Mouse (Mus musculus) frontal cortex, adult (tissue): ENCODE measurements around the gene Glmn.

Experiments used
- ATAC-seq: cut with Nextera tagmentation; 2 replicates; pipeline ENCODE4 v1.9.2; 2017; ENCODE audit warnings: mild to moderate bottlenecking, moderate library complexity, mixed read lengths; ENCODE audit not compliant: low TSS enrichment

The Glmn gene

DNA sequence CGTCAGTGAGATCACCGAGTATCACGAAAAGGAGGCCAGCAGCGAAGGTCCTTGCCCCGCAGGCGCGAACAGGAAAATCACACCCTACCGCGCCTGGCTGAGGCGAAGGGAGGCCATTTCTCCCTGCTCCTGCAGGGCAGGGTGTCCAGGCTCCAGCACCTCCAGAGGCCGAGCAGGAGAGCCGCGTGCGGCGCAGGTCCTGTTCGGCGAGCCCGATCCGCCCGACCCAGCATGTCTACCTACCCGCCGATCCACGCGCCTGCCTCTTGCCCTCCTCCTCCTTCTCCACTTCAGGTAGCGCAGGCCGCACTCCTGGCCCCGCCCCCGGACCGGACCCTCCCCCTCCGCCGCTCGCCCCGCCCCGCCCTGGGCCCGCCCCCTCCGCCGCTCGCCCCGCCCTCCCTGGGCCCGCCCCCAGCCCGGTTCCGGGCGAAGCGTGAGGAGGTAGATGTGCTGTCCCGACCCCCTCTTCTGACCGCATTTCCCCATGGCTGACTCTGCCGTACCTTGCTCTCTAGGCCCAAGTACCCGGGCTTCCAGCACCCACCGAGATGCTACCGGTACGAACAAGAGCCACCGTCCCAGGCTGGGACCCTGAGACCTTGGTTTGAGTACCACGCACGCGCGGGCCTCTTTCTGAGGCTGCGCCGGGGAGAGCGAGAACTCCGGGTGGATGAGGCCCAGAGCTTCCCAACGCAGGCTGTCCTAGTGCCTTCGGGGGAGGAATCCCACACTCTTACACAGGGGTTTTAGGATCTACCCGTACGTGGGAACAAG lies at the start of gene Glmn, which contains the start of gene Rpap2:
Gene Glmn (minus strand): TSS at position 588 of the 777 bp plus-strand sequence.
Gene Rpap2 (plus strand): TSS at position 73 of the 777 bp plus-strand sequence.
- ATAC-seq, result peak; percentile 98

DNA sequence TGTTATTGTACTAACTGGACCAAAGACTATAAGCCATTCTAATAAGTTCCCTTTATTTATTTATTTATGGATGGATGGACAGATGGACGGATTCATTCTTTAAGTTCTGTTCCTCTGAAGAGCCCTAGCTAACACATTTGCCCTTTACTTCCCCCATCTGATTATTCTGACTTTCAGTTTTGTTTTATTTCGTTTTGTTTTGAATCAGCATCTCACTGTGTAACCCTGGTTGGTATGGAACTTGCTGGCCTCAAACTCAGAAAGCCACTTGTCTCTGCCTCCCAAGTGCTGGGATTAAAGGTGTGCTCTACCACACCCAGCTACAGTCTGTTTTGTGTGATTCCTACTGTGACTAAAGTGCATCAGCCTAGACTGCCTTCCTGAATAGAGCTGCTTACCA lies 48.2 kb upstream of the Glmn start:
- ATAC-seq, result no peak

DNA sequence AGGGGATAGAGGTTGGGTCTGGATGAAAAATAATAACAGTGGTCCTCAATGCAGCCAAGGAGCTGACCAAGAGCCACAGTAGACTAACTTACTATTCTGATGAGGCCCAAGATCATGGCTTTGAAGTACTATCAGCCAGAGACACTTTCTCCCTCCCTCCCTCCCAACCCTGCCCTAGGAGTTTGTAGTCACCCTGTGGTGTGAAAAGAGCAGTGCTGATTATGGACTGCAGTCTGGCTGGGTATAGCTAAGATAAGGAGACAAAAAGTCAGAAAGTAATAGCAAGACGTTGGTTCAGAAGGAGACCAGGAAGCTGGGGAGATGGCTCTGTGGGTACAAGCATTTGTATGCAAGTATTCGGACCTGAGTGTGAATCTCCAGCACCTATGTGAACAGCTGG lies 46.9 kb upstream of the Glmn start:
- ATAC-seq, result no peak

DNA sequence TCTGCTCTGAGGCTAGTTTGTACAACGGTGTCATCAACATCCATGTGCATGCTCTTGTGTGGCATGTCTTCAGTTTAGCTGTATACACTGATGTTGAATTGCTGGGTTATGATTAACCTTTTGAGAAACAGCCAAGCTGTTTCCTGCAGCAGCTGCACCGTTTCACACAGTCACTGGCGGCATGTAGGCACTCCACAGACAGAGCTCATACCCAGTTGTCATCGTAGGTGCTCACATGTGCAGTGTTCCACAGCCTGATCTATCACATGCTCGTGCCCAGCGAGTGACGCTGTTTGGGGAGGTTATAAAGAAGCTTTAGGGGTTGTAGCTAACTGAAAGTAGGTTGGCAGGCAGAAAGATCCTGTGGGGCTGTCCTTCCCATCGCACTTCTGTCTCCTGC lies 40.7 kb upstream of the Glmn start:
- ATAC-seq, result peak; percentile 70; the same call in 1 of the 2 replicates

DNA sequence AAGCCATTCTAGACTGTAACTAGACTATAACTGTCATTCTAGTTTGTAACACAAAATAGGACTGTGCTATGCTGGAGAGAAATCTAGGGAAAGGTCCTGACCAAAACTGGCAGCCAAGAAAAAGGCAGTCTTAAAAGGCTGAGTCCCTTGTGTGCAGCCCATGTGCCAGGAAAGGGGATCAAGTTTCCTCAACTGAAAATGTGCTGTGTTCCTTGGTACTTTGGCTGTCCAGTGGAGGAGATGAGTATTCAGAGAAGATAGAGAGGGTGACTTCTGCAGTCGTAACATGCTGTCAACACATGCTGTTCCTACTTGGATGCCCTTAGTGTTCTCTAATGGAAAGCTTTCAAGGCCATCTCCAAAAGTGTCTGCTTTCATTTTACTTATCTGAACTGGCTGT lies 39.4 kb upstream of the Glmn start:
- ATAC-seq, result no peak

DNA sequence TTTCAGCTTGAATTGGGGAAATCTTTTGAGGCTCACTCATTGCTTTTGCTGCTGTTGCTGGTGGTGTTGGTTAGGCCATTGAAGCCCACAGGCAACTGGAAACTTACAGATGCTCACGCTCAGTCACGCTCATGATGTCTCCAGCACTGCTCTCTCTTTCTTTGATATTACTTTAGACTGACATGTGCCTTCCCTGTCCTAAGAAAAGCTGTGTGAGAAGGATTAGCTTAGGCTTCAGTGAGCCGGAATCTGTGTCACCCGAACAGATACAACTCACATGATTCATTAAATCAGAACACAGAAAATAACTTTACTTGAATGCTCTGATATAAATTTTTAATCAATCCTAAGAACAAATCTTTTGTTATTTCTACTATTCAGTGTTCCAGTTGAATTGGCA lies 36.0 kb upstream of the Glmn start:
- ATAC-seq, result no peak

DNA sequence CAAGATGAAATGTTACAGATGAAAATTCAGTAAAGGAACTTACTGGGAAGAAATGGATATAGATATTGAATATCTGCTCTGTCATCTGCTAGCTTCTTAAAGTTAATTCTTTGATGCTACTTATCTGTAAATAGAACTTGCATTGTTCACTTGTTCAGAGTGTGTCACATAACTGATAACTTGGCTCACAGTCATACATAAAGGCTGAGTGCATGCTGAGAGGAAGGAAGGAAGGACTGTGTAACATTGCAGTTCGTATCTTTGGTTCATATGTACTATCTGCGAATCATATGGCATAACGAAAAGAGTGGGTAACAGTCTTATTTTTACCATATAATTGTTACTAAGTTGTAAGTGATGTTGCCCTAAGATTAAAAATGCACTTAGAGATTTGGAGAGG lies 23.6 kb upstream of the Glmn start:
- ATAC-seq, result no peak

DNA sequence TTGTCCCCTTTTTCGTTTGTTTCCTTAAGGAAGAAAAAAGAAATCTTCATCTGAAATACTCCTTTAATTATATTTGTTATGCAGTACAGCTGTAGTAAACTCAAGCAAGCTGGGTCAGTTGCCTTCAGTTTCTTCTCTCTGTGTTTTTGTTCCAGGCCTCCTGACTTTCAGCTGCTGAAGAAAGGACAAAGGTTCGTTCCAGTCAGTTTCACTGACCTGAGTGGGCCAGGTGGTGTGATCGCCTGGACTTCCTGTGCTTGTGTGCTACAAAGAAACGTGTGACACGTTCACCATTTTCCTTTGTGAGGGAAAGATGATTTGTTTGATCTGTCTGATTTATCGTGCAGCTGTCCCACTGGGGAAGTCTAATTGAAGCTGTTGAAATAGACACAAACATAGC lies 20.3 kb upstream of the Glmn start:
- ATAC-seq, result no peak

DNA sequence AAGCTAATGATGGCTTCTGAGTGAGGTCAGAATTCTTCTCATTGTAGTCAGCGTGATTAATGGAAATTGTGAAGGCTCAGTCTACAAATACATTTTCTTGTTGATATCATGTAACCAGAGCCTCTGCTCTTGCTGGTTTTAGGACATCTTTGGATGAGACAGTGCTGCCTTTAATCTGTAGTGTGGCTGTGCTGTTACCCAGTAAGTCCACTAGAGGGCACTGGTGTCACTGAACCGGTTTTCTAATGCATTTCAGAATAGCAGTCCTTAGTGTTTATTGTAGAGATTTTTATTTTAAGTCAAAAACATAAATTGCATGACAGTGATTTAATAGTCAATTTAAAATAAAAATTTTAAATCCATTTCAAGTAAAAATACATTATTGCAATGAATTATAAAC lies 13.5 kb upstream of the Glmn start:
- ATAC-seq, result peak; percentile 88

DNA sequence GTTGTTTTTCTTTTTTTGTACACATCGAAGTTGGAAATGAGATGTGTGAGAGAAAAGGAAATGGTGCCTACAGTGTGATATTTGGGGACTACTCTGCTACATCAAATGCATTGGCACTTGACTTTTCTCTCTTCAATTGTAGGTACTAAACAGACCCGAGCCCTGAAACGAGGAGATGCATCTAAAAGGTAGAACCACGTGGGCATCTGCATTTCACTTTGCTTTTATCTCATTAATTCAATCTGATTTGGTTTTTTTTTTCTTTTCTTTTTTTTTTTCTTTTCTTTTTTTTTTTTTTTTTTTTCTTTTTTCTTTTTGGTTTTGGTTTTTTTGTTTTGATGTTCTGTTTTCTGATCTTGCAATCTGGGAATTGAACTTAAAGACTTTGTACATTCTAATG lies 692 bp upstream of the Glmn start:
- no peak for ATAC-seq

DNA sequence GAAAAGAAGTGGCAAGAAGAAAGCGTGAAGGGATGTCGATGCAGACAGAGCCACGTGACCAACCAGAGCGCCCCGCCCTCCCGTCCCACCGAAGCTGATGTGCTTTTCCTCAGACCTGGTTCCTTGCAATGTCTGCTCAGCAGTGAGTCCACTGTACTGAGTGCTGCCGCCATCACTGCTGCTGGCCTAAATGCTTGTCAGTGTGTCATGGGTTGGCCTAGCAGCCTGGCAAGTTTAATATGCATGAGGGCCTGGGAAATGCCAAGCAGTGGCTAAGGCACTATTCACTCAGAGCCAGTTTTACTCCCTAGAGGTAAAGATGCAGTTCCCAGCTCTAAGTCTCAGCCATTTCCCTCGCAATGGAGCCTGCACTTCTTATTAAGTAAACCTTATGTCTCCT lies 28.5 kb downstream of the Glmn start:
- peak; percentile 50 for ATAC-seq

DNA sequence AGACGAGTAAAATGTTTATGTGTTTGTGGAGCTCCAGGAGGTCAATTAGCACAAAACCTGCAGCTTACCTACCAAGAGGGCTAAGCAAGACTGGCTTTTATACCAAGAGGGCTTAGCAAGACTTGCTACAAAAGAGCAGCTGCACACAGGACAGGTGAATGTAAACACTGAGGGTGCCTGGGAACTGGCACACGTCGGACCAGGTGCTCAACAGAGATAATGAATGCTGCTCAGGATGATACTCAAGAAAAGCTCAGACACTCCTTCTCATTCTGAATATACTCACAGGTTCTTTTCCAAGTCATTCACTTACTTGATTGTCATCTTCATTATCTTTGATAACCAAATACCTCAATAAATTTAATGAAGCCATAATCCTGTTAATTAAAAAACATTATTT lies 40.7 kb downstream of the Glmn start:
- no peak for ATAC-seq

DNA sequence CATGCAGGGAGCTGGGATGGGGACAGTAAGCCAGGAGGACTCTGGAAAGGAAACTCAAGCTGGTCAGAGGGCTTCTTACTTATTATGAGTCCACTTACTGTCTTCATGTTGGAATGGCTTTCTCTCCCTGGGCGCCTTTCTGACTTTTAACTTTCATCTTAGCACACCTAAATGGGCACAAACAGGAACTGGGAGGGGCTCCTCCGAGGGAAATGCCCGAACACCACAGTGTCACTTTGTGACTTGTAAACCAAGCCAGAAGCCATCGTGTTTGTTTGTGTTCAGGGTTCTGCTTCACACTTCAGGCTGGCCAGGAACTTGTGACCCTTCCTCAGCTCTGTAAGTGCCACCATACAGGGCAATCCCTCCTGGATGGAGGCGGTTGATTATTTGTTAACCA lies 43.4 kb downstream of the Glmn start:
- ATAC-seq, result no peak

DNA sequence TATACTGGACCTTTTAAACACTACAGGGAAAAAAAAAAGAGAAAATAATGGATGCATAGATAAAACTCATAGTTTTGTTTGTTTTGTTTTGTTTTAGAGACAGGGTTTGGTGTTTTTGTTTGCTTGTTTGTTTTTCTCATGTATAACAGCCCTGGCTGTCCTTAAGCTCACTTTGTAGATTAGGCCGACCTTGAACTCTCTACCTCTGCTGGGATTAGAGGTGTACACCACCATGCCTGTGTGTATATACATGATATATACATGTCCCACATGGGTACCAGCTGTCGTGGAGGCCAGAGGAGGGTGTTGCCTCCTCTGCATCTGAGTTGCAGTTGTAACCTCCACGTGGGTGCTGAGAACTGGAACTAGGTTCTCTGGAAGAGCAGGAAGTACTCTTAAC lies 49.2 kb downstream of the Glmn start:
- no peak for ATAC-seq

DNA sequence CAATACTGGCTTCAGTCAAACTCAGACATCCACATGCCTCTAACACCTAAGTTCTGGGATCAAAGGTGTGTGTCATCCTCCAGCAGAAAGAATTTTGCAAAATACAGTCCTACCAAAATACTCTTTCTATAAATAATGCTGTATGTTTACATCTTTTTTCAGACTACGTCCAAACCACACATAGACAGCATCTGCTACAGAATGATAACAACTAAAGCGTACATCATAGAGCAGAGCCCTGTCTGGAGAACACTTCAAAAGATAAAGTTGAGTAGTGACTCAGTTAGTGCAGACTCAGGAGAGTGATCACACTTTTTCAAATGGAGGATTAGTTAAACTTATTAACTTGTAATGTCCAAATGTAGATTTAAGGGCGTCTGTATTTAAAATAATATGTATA lies 49.7 kb downstream of the Glmn start:
- no peak for ATAC-seq

DNA sequence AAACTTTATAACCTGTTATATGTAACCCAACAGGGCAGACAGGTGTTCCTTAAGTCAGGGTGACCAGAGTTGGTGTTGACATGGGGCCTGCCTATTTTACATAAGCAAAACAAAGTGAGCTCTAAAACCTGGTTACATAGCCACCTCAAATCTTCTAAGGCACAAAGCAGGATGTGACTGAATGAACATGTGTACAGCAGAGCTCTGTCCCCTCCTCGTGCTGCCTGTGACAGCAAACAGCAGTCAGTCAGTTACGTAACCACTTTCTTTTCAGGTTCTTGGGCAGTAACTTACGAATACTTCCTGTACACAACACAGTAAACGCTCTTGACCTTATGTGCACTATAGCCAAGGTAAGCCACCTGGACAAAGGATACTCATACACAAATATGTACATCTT lies 51.8 kb downstream of the Glmn start:
- ATAC-seq, result no peak

DNA sequence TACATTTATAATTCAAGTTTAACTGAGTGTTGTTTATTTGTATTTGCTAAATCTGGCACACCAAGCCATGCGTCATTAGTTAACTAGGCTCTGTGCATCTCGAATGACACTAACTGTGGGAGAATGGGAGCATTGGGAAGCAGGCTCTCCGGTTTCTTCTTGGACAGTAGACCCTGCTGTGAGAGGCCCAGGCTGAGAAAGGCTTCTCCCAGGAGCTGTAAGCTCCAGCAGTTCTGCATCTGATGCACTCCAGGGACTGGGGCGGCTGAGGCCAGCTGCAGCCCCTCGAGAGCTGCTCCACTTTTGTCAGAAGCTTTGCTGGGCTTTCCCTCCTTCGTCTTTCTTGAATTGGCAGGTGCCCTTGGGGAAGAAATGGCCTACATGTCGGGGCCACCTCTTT lies 56.0 kb downstream of the Glmn start:
- no peak for ATAC-seq

DNA sequence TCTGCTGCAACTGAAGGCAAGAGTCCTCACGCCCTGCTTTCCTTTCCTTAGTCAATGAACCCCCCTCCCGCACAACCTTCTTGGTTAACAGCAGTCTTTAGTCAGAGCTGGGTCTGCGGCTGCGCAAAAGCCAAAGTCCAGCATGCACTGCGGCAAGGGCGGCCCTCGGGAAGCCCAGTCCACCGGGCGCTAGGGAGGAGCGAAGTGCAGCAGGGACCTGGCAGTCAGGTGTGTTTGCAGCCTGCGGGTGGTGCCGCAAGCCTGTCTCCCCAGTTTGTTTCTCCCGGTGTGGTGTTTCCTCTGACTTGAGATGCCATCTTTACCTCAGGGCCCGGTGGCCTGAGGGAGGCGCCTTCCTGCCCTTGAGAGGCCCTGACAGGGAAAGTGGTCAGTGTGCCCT lies 63.1 kb downstream of the Glmn start, which contains the start of gene 1700028K03Rik:
Gene 1700028K03Rik (plus strand): TSS at position 129 of the 400 bp plus-strand sequence.
- ATAC-seq, result no peak

DNA sequence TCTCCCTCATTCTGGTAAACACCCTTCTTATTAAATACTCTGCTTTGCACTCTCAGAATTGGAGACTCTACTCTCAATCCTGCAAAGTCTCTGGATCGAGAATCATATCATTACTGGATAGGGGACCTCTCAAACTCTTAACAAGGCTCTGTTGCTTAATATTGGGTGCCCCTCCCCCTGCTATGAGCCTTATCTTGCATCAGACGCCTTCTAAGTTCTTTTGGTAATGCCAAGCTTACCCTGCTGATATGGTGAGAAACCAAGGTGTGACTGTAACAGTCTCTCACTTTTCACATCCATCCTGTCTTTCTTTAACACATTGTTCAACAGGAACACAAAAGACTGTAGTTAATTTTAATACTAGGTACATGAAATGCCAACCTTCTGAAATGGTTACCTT lies 64.1 kb downstream of the Glmn start:
- ATAC-seq, result no peak

DNA sequence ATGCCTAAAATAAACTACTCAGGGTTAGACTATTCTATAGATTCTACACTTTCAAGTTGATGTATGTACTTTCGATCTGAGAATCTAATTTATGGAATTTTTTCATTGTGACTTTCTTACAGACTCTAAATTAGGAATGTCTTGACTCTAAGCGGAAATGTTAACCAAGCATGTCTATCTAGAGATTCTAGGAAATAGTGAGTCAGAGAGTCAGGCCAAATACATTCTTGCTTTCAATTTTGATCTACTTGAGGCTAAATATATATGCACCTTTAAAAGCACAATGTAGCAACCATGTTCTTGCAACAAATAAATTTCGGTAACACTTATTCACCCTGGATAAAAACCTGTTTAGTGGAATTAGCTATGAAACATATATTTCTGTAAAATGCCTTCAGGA lies 68.8 kb downstream of the Glmn start:
- no peak for ATAC-seq

DNA sequence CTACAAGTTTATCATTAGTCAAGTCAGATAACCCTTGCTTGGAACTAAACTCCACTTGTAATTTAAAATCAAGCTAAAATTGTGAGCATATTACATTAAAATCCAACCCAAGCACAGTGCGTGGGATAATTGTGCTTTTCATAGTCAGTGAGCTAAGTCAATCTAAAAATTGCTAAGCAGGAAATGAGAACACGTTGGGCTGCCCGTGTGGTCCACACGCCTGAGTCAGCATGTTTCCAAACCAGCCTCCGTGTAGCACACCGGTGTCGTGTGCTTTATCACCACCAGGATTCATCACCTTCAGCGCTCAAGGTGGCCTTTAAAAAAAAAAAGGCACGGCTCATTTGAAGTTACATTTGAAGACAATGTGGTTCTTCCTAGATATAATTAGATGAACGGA lies 73.4 kb downstream of the Glmn start:
- peak; percentile 64 for ATAC-seq

DNA sequence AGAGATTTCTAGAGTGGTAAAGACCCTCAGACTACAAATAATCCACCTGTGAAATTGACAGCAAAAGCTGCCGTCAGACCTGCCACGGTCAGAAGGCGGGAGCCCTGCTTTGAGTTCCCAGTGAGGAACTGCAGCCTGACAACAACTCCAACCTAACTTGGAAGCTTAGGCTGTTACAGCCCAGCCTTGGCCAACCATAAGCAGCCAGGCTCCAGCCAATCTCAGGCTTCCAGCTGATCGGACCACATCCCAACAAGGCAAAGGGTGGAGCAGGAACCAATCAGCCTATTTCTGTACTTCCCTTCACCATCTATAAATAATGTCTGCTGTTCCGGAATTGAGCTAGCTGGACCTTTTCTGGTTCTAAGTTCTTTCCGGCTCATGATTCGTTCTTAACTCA lies 75.8 kb downstream of the Glmn start:
- ATAC-seq, result peak; percentile 87

DNA sequence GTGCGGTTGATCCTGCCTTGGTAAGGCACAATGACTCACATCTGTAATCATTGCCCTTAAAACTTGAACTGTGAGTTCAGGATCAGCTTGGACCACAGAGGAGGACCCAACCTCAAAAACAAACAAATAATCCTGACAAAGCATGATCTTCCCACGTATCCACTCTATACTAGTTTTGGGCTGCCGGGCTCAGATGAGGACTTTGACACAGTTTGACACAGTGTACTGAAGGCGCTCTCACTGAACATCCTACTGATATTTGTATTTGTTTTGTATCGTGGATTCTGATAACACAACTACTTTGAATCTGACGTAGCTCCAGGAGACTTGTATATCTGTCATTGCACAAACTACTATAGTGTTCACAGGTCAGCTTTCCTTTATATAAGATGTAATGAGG lies 76.3 kb downstream of the Glmn start:
- ATAC-seq, result peak; percentile 5; the same call in 1 of the 2 replicates

DNA sequence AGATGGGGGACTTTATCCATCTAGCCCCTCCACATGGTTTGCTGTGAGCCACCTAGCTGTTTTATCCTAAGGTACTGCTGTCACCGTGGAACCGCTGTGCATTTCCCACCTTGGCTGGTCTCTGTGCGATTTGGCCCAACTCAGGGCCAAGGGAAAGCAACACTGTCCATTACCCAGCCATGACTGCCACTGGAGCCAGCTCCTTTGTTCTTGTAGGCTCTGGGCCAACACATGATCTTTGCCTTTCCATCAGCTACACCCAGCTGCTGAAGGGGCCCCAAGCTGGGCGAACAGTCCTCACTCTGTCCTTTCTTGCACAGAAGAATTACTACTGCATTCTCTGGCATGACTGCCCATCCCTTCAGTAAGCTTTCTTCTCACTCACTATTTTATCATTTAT lies 79.1 kb downstream of the Glmn start:
- ATAC-seq, result no peak
